Comparison of ENCODE assay signal across 10 mouse cellular contexts in the genomic region with DNA sequence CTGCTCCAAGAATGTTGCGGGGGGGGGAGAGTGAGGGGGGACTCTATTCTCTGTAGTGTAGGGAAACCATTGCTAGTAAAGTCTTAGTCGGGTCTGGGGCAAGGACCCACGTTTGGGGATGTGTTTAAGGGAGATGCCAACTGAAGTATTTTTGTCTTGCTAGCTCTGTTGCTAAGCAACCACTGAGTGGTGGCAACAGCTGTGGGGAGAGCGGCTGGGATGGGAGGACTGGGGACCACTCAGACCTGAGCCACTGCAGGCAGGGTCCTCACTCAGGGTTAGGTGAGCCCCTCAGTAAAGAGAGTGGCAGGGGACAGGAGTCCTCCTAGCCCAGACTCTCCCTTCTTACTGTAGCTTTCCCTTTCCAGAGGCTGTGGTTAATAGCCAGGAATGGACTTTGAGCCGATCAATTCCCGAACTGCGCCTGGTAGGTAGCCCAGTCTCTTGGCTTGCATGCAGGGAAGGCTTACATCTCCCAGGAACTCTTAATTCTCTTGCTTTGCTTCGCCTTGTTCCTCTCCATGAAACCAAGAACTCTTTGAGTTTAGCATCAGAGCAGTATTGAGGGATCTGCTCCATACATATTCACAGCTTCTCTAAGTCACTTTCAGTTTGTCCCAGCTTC. TPM values are rescaled to one million over a fixed set of nuclear protein-coding genes. Genes with fewer than 3 reads are reported as not detected.
DNase-seq lines count a peak whose midpoint lies in the region; ATAC-seq and TF ChIP-seq lines count a peak whose summit lies in the region.
"Had no signal": no experiment of that assay in that cellular context is flagged by ENCODE, and none has a peak within 500 bp of the region (broad histone marks: within the 10 kb centered on the region; RNA-seq: fewer than 3 reads in every experiment).

No protein-coding gene starts in this region.

- no peak overlapping the region for H3K9ac ChIP-seq in heart, postnatal 0 days (replicated peaks; ENCODE audit: low read depth, low read length)
- H3K9ac ChIP-seq in heart, embryonic 12.5 days, result no peak overlapping the region
- no peak overlapping the region for H3K9ac ChIP-seq in limb, embryonic 12.5 days (replicated peaks)
- H3K9ac ChIP-seq in neural tube, embryonic 14.5 days (replicated peaks; ENCODE audit: low read depth, low read length), result no peak overlapping the region

- TF ChIP-seq EP300 in heart, postnatal 0 days (IDR thresholded peaks at IDR 0.05; ENCODE audit: low read depth), result no peak

- ATAC-seq in heart, postnatal 0 days (ENCODE audit: insufficient read depth, low read depth), result no peak
- ATAC-seq in heart, embryonic 12.5 days (ENCODE audit: insufficient number of reproducible peaks, low FRiP score), result no peak
- 0 out of 2 replicates have a peak, but pooled peaks have one; percentile 22 for ATAC-seq in limb, embryonic 12.5 days (ENCODE audit: insufficient number of reproducible peaks, insufficient read depth, low FRiP score, low TSS enrichment, low read depth)
- ATAC-seq in neural tube, embryonic 14.5 days (ENCODE audit: low read depth), result peak; percentile 3; the same call in 1 of the 2 replicates

- H3K27me3 ChIP-seq in heart, postnatal 0 days (ENCODE audit: control insufficient read depth, insufficient read depth, low read length), result peaks cover 76% of the 10 kb centered on the region
- H3K27me3 ChIP-seq in heart, embryonic 12.5 days (replicated peaks), result peaks cover 93% of the 10 kb centered on the region
- peaks cover 86% of the 10 kb centered on the region for H3K27me3 ChIP-seq in forebrain, embryonic 10.5 days (ENCODE audit: poor library complexity, severe bottlenecking)
- peaks cover 94% of the 10 kb centered on the region for H3K27me3 ChIP-seq in limb, embryonic 12.5 days
- 0 out of 2 replicates have a peak, but pooled peaks cover 8% of the 10 kb centered on the region for H3K27me3 ChIP-seq in neural tube, embryonic 14.5 days (ENCODE audit: control insufficient read depth, insufficient read depth, low read length)

- no peak for TF ChIP-seq CTCF in heart, postnatal 0 days (IDR thresholded peaks at IDR 0.05; ENCODE audit: low read depth)

- no peaks in the 10 kb centered on the region for H3K36me3 ChIP-seq in heart, postnatal 0 days (replicated peaks; ENCODE audit: control insufficient read depth, insufficient read depth, low read length)
- no peaks in the 10 kb centered on the region for H3K36me3 ChIP-seq in heart, embryonic 12.5 days
- no peaks in the 10 kb centered on the region for H3K36me3 ChIP-seq in forebrain, embryonic 10.5 days (replicated peaks)
- no peaks in the 10 kb centered on the region for H3K36me3 ChIP-seq in limb, embryonic 12.5 days
- H3K36me3 ChIP-seq in neural tube, embryonic 14.5 days (ENCODE audit: control insufficient read depth, insufficient read depth, low read length), result peaks cover 12% of the 10 kb centered on the region; the same call in 1 of the 2 replicates

- H3K4me2 ChIP-seq in heart, postnatal 0 days (ENCODE audit: low read depth, low read length), result peak overlapping the region; percentile 57; the same call in 1 of the 2 replicates
- H3K4me2 ChIP-seq in heart, embryonic 12.5 days, result no peak overlapping the region
- 0 out of 2 replicates have a peak overlapping the region, but pooled peaks have one; percentile 50 for H3K4me2 ChIP-seq in limb, embryonic 12.5 days
- peak overlapping the region; percentile 91 for H3K4me2 ChIP-seq in neural tube, embryonic 14.5 days (ENCODE audit: low read depth, low read length)

- no peaks in the 10 kb centered on the region for H3K4me1 ChIP-seq in heart, postnatal 0 days (ENCODE audit: control insufficient read depth, insufficient read depth)
- peaks cover 31% of the 10 kb centered on the region for H3K4me1 ChIP-seq in heart, embryonic 12.5 days (replicated peaks)
- peaks cover 50% of the 10 kb centered on the region for H3K4me1 ChIP-seq in forebrain, embryonic 10.5 days
- peaks cover 44% of the 10 kb centered on the region for H3K4me1 ChIP-seq in limb, embryonic 12.5 days (replicated peaks)
- H3K4me1 ChIP-seq in neural tube, embryonic 14.5 days (ENCODE audit: control insufficient read depth, insufficient read depth, low read length), result peaks cover 31% of the 10 kb centered on the region

- WGBS in heart, postnatal 0 days, result 31% methylated on average over 8 of the region's 8 CpGs
- WGBS in heart, embryonic 12.5 days, result 28% methylated on average over 8 of the region's 8 CpGs
- WGBS in forebrain, embryonic 10.5 days, result 32% methylated on average over 8 of the region's 8 CpGs
- WGBS in limb, embryonic 12.5 days, result 24% methylated on average over 8 of the region's 8 CpGs
- 31% methylated on average over 8 of the region's 8 CpGs for WGBS in neural tube, embryonic 14.5 days

- no peak overlapping the region for H3K27ac ChIP-seq in heart, postnatal 0 days (ENCODE audit: low read depth)
- no peak overlapping the region for H3K27ac ChIP-seq in heart, embryonic 12.5 days (ENCODE audit: poor library complexity, severe bottlenecking)
- H3K27ac ChIP-seq in forebrain, embryonic 10.5 days, result no peak overlapping the region
- no peak overlapping the region for H3K27ac ChIP-seq in limb, embryonic 12.5 days
- no peak overlapping the region for H3K27ac ChIP-seq in neural tube, embryonic 14.5 days (ENCODE audit: low read depth, low read length)

- H3K4me3 ChIP-seq in heart, postnatal 0 days (ENCODE audit: low read depth, low read length), result no peak overlapping the region; the same call in 1 of the 2 replicates
- H3K4me3 ChIP-seq in heart, embryonic 12.5 days, result no peak overlapping the region
- peak overlapping the region; percentile 68; the same call in 1 of the 2 replicates for H3K4me3 ChIP-seq in forebrain, embryonic 10.5 days
- peak overlapping the region; percentile 54; the same call in 1 of the 2 replicates for H3K4me3 ChIP-seq in limb, embryonic 12.5 days (replicated peaks)
- H3K4me3 ChIP-seq in neural tube, embryonic 14.5 days (ENCODE audit: low read depth, low read length), result peak overlapping the region; percentile 80

- H3K9me3 ChIP-seq in heart, postnatal 0 days (replicated peaks; ENCODE audit: control insufficient read depth, low read length), result no peaks in the 10 kb centered on the region
- H3K9me3 ChIP-seq in heart, embryonic 12.5 days (replicated peaks), result no peaks in the 10 kb centered on the region
- H3K9me3 ChIP-seq in forebrain, embryonic 10.5 days, result 0 out of 2 replicates have a peak, but pooled peaks cover 3% of the 10 kb centered on the region
- no peaks in the 10 kb centered on the region for H3K9me3 ChIP-seq in limb, embryonic 12.5 days
- H3K9me3 ChIP-seq in neural tube, embryonic 14.5 days (ENCODE audit: control insufficient read depth, low read length), result no peaks in the 10 kb centered on the region

- DNase-seq in heart, postnatal 0 days (ENCODE audit: low spot score), result no peak
- peak; percentile 49 for DNase-seq in forebrain, embryonic 10.5 days (ENCODE audit: extremely low spot score, low spot score)
- DNase-seq in B cell, adult 2 months, result no peak
- no peak for DNase-seq in layer of hippocampus, adult 11-12 months (ENCODE audit: low spot score)
- no peak for DNase-seq in cerebellum, adult 8-10 months
- DNase-seq: lung, adult 2 months had no signal

RNA-seq across cellular contexts. Expression of a gene that starts 7.0 kb away (rescaled TPM):
- 1.4 and 1.7 TPM in 2 replicates for total RNA-seq in heart, postnatal 0 days (2014; rRNA removed; ENCODE audit: low replicate concordance)
- polyA plus RNA-seq in heart, postnatal 0 days (2015; fragmentation: Nextera tagmentation; extraction: Ambion mirVana), result 0.15 and 0.29 TPM in 2 replicates
- polyA plus RNA-seq in heart, embryonic 12.5 days (2016; fragmentation: Nextera tagmentation; extraction: Ambion mirVana), result 0.03 TPM in 1 of 2 replicates, not detected in the other
- polyA plus RNA-seq in forebrain, embryonic 10.5 days (2016; fragmentation: Nextera tagmentation; extraction: Ambion mirVana), result 0.10 and 0.23 TPM in 2 replicates
- polyA plus RNA-seq in limb, embryonic 12.5 days (2016; fragmentation: Nextera tagmentation; extraction: Ambion mirVana), result 0.38 TPM in 1 of 2 replicates, not detected in the other
- 4.7 and 10.6 TPM in 2 replicates for polyA plus RNA-seq in neural tube, embryonic 14.5 days (2014; fragmentation: Nextera tagmentation; extraction: Ambion mirVana)

RNA-seq across cellular contexts. Expression of a gene that starts 12.0 kb away (rescaled TPM):
- total RNA-seq in heart, postnatal 0 days (2014; rRNA removed; ENCODE audit: low replicate concordance), result 104 and 117 TPM in 2 replicates
- 73.5 and 79.9 TPM in 2 replicates for polyA plus RNA-seq in heart, postnatal 0 days (2015; fragmentation: Nextera tagmentation; extraction: Ambion mirVana)
- 119 and 124 TPM in 2 replicates for polyA plus RNA-seq in heart, embryonic 12.5 days (2016; fragmentation: Nextera tagmentation; extraction: Ambion mirVana)
- 188 and 190 TPM in 2 replicates for polyA plus RNA-seq in forebrain, embryonic 10.5 days (2016; fragmentation: Nextera tagmentation; extraction: Ambion mirVana)
- 171 and 172 TPM in 2 replicates for polyA plus RNA-seq in limb, embryonic 12.5 days (2016; fragmentation: Nextera tagmentation; extraction: Ambion mirVana)
- polyA plus RNA-seq in neural tube, embryonic 14.5 days (2014; fragmentation: Nextera tagmentation; extraction: Ambion mirVana), result 91.1 and 93.6 TPM in 2 replicates

RNA-seq across cellular contexts. Expression of a gene that starts 18.8 kb away (rescaled TPM):
- 457 and 539 TPM in 2 replicates for total RNA-seq in heart, postnatal 0 days (2014; rRNA removed; ENCODE audit: low replicate concordance)
- polyA plus RNA-seq in heart, postnatal 0 days (2015; fragmentation: Nextera tagmentation; extraction: Ambion mirVana), result 382 and 392 TPM in 2 replicates
- polyA plus RNA-seq in heart, embryonic 12.5 days (2016; fragmentation: Nextera tagmentation; extraction: Ambion mirVana), result 1,080 and 1,140 TPM in 2 replicates
- 3,005 and 3,066 TPM in 2 replicates for polyA plus RNA-seq in forebrain, embryonic 10.5 days (2016; fragmentation: Nextera tagmentation; extraction: Ambion mirVana)
- polyA plus RNA-seq in limb, embryonic 12.5 days (2016; fragmentation: Nextera tagmentation; extraction: Ambion mirVana), result 2,363 and 2,376 TPM in 2 replicates
- 657 and 756 TPM in 2 replicates for polyA plus RNA-seq in neural tube, embryonic 14.5 days (2014; fragmentation: Nextera tagmentation; extraction: Ambion mirVana)

RNA-seq across cellular contexts. Expression of a gene that starts 22.1 kb away (rescaled TPM):
- 0.65 and 1.0 TPM in 2 replicates for total RNA-seq in heart, postnatal 0 days (2014; rRNA removed; ENCODE audit: low replicate concordance)
- polyA plus RNA-seq in heart, postnatal 0 days (2015; fragmentation: Nextera tagmentation; extraction: Ambion mirVana), result 0.14 TPM in 2 replicates
- 0.10 and 0.28 TPM in 2 replicates for polyA plus RNA-seq in heart, embryonic 12.5 days (2016; fragmentation: Nextera tagmentation; extraction: Ambion mirVana)
- 1.1 and 1.2 TPM in 2 replicates for polyA plus RNA-seq in forebrain, embryonic 10.5 days (2016; fragmentation: Nextera tagmentation; extraction: Ambion mirVana)
- 1.5 and 1.9 TPM in 2 replicates for polyA plus RNA-seq in limb, embryonic 12.5 days (2016; fragmentation: Nextera tagmentation; extraction: Ambion mirVana)
- polyA plus RNA-seq in neural tube, embryonic 14.5 days (2014; fragmentation: Nextera tagmentation; extraction: Ambion mirVana), result 9.7 and 13.2 TPM in 2 replicates
- total RNA-seq: granulocyte monocyte progenitor cell, adult 5-6 weeks had no signal

RNA-seq across cellular contexts. Expression of a gene that starts 34.1 kb away (rescaled TPM):
- total RNA-seq in heart, postnatal 0 days (2014; rRNA removed; ENCODE audit: low replicate concordance), result not detected in 2 replicates
- polyA plus RNA-seq in heart, postnatal 0 days (2015; fragmentation: Nextera tagmentation; extraction: Ambion mirVana), result 0.04 and 0.08 TPM in 2 replicates
- polyA plus RNA-seq in heart, embryonic 12.5 days (2016; fragmentation: Nextera tagmentation; extraction: Ambion mirVana), result 0.18 TPM in 1 of 2 replicates, not detected in the other
- polyA plus RNA-seq in forebrain, embryonic 10.5 days (2016; fragmentation: Nextera tagmentation; extraction: Ambion mirVana), result 0.11 and 0.16 TPM in 2 replicates
- polyA plus RNA-seq in limb, embryonic 12.5 days (2016; fragmentation: Nextera tagmentation; extraction: Ambion mirVana), result 0.16 TPM in 1 of 2 replicates, not detected in the other
- polyA plus RNA-seq in neural tube, embryonic 14.5 days (2014; fragmentation: Nextera tagmentation; extraction: Ambion mirVana), result 0.14 TPM in 1 of 2 replicates, not detected in the other

Comparison
In these comparisons a context has a peak if more than half of its experiments do, and no peak if none do; other contexts are left out.
1. ATAC-seq: peak in limb, embryonic 12.5 days (single experiment) and neural tube, embryonic 14.5 days (single experiment); none in heart, postnatal 0 days (single experiment) and heart, embryonic 12.5 days (single experiment).
2. H3K4me3 ChIP-seq: peak in forebrain, embryonic 10.5 days (single experiment), limb, embryonic 12.5 days (single experiment) and neural tube, embryonic 14.5 days (single experiment); none in heart, postnatal 0 days (single experiment) and heart, embryonic 12.5 days (single experiment).